Mouse (Mus musculus): ENCODE data around the gene Tm4sf19.
A peak's percentile ranks its signal among the peaks of the same experiment; 100 is the strongest.

The Tm4sf19 gene

DNA sequence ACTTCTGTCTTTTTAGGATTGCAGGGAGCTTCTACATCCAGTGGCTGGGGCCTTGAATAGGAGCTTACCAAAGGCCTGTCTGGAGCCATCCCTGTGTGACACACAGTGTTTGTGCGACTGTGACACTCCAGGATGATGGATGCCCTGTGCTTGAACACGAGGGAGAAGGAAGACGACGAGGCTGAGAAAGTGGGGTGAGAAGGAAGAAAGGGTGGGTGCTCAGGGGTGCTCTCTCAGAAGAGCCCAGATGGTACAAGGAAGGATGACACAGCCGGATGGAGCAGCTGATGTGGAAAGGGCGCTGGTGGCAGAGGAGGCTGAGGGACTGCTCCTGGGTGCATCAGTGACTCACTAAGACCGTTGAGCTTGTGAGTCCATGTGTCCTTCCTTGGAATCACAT, at the start of gene Tm4sf19:
Gene Tm4sf19 (plus strand): TSS at position 240 of the 400 bp plus-strand sequence.
- DNase-seq (ENCODE audit: low read depth, low spot score): no peak

DNA sequence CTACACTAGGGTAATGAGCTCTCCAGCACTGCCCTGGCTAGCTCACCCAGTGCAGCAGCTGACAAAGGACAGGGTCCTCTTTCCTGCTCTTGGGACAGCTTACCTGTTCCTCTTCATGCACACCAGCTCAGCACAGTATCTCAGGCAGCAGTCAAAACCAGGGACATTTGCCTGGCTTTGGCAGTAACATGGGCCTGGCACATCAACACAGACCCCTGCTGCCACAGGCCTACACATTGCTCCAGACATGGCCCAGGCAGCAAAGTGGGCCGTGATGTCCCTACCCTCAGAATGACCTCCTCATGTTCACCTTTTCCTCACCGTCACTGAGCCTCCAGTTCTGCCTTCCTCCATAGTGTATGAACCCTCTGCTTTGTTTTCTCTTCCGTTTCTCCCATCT, 49.5 kb upstream of the Tm4sf19 start:
- no peak for DNase-seq (ENCODE audit: low read depth, low spot score)

DNA sequence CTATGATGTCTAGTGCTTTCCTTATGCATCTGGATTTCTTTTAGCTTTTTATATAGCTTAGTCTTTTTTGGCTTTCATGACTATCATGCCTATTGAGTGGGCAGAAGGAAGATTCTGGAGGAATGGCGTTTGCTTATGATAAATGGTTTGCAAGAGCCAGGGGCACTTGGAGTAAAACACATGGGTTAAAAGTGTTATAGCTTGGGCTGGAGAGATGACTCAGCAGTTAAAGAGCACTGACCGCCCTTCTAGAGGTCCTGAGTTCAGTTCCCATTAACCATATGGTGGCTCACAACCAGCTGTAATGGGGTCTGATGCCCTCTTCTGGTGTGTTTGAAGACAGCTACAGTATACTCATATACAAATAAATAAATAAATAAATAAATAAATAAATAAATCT, 36.8 kb upstream of the Tm4sf19 start:
- no peak for DNase-seq (ENCODE audit: low read depth, low spot score)

DNA sequence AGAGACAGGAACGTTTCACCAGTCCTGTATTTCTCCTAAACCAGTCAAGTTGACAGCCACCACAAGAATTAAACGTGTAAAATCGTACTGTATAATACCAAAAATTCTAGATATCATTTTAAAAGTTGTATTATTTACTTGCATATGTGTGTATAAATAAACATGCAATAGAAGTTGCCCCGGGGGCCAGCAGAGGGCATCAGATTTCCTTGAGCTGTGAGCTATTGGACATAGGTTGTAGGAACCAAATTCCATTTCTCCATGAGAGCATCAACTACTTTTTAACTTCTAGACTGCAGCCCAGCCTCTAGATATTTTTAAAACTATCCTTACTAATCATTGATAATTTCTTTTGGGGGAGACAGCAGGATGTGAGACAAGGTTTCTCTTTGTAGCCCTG, 29.0 kb upstream of the Tm4sf19 start:
- DNase-seq (ENCODE audit: low read depth, low spot score): peak; percentile 36

DNA sequence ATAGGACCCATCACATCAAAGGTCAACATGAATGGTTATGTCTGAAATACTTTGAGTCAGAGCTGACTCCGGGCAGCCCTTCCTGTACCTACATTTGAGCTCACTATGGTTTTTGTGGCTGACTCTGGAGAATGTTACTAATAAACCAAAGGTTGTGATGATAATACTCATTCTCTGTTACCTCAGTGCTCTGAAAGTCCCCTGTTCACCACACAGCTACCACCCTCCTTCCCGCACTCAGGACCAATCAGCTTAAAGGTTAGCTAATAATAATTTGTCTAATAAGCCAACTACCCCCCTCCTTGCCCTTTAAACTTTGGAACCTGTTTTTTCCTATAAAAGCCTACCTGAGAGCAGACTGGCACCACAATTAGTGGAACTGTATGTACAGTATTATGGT, 20.7 kb upstream of the Tm4sf19 start:
- DNase-seq (ENCODE audit: low read depth, low spot score): peak; percentile 34

DNA sequence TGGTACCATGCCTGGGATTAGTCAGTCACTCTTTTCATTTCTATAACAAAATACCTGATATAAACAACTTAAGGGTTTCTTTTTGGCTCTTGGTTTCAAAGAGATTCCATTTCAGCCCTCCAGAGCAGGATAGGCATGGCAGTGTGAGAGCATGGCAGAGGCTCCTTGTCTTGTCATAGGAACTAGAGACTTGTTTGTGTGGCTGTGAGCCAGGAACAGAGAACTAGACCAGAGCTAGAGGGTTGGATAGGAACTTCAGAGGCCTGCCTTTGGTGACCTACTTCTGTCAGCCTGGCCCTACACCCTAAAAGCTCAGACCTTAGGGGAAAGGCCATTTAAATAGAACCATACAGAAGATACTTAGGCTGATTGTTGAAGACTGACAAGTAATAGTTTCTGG, 17.4 kb upstream of the Tm4sf19 start:
- no peak for DNase-seq (ENCODE audit: low read depth, low spot score)

DNA sequence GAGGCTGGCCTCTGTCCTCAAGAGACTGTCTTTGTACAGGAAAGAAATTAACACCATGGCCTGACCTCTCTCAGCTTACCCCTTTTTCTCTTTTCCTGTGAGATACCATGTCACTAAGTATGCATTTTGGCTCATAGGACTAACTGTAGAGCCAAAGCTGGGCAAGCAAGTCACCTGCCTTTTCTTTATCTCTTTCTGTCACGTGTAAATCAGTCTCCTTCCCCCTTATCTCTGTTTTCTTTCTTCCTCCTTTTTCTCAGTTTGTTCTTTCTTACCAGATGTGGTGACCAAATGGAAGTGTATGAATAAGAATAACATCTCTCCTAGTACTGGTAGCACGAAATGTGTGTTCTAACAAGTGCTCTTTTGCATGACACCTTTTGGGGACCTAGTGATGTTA, 15.4 kb upstream of the Tm4sf19 start:
- no peak for DNase-seq (ENCODE audit: low read depth, low spot score)

DNA sequence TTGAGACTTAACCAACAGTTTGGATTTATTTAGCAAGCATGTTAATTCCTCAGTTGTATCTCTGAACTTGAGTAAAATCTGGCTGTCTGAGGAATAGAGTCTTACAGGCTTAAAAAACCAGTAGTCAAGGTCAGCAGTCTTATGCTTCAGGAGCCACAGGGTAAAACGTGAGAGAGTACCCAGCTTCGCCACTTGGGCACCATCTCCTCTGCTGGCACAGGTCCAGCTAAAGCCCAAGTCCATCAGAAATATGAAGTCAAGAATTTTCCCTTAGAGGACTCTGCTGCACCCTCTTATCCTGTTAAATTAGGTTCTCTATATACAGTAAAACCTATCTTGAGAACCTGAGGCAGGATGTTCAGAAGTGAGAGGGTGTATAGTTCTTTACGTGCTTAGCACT, 13.5 kb upstream of the Tm4sf19 start:
- DNase-seq (ENCODE audit: low read depth, low spot score): no peak

DNA sequence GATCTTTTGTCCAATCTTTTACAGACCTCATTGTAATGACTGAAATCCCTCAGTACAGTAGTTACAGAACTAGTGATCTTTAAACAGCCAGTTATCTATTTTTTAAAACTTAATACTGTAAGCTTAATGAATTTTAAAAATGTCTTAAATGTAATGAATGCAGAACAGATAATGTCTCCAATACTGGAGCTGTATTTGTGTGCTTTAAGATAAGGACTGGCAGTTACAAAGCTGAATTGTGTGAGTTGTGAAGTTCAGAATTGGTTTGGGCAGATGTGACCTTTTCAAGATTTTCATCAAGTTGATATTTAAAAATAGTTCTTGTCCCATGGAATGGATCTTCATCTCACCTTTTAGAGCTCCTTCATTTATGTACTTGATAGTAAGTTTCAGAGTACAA, 11.3 kb upstream of the Tm4sf19 start:
- DNase-seq (ENCODE audit: low read depth, low spot score): no peak

DNA sequence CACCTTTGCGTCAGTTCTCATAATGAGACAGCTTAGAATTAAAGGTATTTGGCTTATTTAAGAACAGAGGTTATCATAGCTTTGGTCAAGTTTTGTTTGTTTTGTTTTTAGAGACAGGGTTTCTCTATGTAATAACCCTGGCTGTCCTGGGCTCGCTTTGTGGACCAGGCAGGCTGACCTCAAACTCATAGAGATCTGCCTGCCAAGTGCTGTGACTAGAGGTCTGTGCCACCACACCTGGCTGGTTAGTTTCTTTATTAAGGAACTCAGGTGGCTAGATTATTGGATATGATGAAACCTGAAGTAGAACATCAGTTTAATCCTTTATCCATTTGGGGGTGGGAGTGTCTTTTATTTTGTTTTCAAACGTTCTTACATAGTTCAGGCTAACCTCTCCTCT, 10.5 kb upstream of the Tm4sf19 start:
- no peak for DNase-seq (ENCODE audit: low read depth, low spot score)

DNA sequence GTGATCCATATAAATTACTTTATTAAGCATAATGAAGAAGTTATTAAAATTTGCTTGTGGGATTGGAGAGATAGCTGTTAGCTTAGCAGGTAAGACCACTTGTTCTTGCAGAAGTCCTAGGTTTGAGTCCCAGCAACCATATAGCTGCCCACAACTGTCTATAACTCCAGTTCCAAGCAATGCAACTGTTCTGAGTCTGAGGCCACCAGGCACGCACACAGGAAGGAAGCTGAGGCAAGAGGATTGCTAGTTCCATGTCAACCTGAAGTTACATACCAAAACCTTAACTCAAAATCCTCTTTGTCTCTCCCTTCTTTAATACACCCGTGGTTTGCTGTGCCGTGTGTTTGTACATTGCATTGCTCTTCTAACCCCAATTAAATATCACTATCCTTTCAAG, 9.4 kb upstream of the Tm4sf19 start:
- DNase-seq (ENCODE audit: low read depth, low spot score): no peak

DNA sequence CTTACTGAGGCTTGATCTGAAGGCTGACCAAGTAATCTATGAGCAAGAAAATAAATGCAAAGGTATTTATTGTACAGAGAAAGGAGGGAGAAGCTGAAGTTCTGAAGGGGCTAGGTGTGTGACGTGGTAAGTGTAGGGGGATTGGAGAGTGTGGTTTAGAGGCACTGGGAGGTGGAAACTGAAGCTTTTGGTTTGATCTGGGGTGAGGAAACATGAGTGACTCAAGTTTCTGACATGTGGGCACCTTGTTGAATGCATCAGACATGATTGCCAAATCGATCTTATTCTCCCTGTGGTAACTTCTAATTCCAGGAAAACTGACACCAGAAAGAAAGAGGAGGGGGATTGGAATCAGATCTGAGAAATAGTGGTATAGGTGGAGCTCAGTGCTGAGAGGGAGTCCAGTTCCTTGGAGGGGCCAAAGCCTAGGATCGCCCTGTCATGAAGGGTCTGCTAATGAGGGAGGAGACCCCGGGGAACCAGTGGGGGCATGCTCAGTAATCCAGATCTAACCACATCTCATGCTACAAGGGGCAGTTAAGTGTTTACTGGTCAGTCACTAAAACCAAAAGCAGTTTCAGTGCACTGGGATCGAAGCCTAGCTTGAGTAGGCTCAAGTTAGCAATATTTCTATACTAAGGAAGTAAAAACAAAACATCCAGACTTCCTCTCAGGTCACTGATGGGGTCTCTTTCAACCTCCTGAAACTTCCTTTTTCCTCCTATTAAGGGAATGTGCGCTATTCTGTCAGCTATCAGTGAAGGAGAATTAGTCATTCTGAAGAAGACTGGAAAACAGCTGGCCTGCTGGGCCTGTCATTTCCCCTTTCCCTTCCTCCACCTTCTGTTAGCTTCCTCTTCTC, 4.4 kb upstream of the Tm4sf19 start:
- no peak for DNase-seq (ENCODE audit: low read depth, low spot score)

DNA sequence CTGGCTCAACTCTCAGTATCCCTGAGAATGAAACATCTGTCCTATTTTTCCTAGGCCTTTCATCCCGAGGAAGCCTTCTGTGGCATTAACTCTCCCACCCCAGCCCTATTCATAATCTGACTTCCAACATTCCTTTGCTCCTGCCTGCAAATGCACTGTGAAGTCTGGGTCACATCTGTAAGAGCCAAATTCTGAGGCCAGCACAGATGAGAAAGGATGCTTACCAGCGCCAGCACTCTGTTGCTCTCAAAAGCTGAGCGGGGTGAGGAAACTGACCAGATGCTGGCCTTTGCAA, 3.8 kb upstream of the Tm4sf19 start:
- no peak for DNase-seq (ENCODE audit: low read depth, low spot score)

DNA sequence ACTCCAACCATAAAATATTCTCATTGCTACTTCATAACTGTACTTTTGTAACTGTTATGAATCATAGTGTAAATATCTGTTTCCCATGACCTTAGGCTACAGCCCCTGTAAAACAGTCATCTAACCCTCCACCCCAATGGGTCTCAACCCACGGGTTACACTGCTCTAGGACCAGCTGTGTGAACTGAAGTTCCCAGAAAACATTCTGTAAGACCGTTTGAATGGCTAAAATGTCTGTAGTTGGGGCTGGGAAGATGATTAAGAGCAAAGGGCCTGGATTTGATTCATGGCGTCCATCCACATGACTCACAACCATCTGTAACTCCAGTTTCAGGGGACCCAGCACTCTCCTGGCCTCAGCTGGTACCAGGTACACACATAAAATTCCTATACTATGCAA, 2.1 kb upstream of the Tm4sf19 start:
- DNase-seq (ENCODE audit: low read depth, low spot score): no peak

DNA sequence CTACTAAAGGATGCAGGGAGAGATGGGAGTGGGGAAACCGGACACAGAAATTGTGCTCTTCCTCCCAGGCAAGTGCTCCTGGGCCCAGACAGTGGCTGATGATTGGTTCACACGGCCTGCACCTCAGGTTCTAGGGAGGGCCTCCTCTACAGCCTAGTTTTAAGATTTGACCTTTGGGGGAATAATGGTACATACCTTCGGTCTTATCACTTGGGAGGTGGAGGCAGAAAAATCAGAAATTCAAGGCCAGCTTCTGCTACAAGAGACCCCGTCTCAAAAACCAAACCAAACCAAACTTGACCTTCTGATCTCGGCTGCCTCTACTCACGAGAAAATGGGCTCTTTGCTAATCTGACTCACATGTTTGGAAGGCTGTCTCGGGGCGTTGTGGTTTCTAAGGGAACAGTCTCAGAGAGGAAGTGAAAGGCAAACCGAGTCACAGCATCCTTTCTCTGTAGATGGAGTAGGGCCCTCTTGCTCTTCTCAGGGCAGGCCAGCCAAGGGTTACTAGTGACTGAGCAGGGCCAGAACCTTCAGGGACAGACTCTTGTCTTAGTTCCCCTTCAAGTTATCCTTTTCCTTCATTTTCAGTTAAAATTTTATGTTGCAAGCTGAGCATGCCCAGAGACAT, 1.1 kb downstream of the Tm4sf19 start:
- DNase-seq (ENCODE audit: low read depth, low spot score): peak; percentile 22

DNA sequence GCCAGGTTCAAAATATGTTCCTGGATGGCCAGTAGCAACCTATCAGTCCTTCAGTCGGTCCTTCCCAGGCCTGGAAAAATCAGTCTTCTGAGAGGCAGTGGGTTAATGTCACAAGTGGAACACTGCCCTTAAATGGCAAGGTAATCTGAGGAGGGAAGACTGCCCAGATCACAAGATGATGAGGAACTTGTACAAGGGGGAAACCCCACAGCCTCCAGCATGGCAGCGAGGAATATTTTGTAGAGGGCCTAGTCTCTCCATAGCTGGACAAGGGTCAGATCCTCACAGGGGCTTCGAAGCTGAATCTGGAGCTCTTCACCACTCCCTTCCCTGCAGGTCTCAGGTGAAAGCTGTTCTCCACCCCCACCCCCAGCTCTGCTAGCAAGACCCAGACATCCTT, 2.5 kb downstream of the Tm4sf19 start:
- DNase-seq (ENCODE audit: low read depth, low spot score): no peak

DNA sequence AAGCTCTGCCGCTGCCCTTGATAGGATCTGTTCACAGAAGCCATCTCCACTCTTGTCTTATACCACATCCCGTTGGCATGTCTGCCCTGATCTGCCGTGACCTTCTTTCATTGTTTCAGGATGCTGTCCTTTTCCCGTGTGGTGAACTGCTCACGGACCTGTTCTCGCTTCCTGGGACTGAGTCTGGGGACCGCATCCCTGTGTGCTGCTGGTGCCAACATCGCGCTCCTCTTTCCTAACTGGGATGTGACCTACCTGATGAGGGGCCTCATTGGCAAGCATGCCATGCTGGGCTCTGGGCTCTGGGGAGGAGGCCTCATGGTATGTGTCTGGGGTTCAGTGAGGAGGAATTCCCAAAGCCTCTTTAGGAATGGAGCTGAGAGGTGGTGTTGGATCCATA, 5.4 kb downstream of the Tm4sf19 start:
- DNase-seq (ENCODE audit: low read depth, low spot score): no peak

DNA sequence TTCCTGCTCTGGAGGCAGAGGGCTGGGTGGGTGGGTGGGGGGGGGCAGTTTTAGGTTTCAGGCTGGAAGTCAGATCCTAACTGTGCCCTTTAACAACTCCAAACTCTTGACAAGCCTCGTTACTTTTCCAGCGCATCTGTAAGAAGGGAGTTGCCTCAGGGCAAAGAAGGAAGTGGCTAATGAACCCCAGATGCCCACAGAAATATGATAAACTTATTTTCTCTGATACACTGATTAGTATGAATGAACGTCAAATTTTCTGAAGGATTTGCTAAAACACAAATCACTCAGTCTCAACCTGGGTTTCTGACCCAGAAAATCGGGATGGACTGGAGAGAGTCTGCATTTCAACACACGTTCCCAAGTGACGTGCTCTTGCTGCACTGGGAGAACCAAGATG, 6.4 kb downstream of the Tm4sf19 start:
- no peak for DNase-seq (ENCODE audit: low read depth, low spot score)

DNA sequence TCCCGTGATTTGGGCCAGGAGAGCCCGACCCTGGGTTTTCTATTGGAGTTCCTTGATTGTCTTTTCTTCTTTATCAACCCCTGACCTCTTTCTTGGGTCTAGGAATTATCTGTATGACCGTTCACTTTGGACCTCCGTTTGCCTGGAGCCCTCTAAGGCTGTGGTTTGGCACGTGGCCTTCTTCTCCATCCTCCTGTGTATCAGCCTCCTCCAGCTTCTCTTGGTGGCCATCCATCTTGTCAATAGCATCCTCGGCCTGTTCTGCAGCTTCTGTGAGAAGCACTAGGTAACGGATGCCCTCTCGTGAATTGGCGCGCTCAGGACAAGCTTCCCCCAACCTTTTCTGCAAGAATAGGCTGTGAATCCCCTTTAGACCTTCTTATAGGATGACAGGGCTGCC, 7.4 kb downstream of the Tm4sf19 start:
- DNase-seq (ENCODE audit: low read depth, low spot score): no peak

DNA sequence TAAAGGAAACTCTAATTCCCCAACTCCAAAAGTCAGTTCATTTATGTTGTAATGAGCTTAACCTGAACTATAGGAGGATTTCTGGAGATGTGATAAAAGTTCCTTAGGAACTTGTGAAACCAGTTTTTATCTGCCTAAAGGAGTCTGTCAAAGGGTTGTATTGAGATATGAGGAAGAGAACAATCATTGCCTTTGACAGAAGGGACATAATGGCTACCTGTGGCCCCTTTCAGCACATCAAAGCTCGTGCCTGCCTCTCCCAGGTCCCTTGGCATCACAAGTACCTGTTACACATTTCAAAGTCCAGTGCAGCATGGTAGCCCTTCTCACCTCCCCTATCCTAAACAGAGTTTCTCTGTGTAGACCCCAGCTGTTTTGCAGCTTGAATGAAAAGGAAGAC, 17.2 kb downstream of the Tm4sf19 start:
- DNase-seq (ENCODE audit: low read depth, low spot score): no peak

DNA sequence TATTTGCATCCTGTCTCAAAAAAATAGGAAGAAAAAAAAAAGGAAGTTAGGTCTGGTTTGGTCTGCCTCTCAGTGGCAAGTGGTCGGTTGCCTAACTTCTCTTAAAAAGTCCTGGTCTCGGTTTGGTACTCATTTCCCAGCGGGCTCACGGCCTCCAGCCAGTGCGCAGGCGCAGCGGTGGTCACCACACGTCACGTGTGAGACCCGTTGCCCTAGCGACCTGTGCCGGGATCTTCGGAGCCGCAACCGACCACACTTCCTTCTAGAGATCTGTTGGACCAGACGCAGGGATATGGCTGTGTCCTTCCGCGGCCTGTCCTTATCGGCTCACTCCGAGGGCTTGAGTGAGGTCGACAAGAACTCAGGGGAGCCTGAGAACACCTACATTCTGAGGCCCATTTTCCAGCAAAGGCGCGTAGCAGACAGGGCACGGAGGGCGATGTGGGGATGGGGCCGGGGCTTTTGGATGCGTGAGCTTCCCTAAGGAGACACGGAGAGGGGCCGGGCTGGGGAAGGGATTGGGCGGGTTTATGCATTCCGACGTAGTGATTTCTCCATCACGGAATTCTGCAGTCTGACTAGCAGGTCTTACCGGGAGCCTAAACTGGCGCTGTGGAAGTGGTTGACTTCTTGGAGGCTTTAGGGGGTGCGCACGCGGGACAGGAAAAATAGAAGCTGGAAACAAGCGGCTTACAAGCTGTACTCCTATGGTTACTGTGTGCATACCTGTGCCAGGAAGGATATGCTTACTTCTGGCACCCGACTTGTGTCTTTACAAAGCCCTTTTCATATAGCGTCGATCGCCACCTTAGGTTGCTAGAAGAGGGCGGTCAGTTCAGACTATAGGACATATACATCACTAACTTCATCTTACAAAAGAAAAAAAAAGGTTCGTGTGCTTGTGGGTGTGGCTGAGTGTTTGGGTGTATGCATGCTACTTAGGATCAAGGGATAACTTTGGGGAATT, 19.5 kb downstream of the Tm4sf19 start, which contains the start of gene Tctex1d2:
Gene Tctex1d2 (plus strand): TSS at position 186 of the 967 bp plus-strand sequence.
- DNase-seq (ENCODE audit: low read depth, low spot score): peak; percentile 94

DNA sequence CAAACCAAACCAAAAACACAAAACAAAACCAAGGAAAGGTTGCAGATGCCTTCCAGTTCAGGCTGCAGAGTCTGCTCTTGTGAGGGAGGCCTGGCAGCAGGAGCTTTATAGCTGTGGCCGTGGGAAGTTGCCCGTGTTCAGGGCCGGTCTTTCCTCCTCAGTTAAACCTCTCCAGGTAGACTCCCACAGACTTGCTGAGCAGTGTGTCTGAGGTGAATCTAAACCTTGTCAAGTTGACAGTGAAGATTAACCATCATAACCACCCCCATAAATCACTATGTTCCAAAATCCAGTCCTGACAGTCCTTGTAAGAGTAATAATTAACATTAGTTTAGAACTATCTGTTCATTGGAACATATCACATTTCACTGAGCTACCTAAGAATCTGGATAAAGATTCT, 27.2 kb downstream of the Tm4sf19 start:
- no peak for DNase-seq (ENCODE audit: low read depth, low spot score)

Measured in CD4-positive, CD25-positive, alpha-beta regulatory T cell, adult 2 months (primary cell).